Mouse (Mus musculus): ENCODE data around the gene Rpn2.

The Rpn2 gene

DNA sequence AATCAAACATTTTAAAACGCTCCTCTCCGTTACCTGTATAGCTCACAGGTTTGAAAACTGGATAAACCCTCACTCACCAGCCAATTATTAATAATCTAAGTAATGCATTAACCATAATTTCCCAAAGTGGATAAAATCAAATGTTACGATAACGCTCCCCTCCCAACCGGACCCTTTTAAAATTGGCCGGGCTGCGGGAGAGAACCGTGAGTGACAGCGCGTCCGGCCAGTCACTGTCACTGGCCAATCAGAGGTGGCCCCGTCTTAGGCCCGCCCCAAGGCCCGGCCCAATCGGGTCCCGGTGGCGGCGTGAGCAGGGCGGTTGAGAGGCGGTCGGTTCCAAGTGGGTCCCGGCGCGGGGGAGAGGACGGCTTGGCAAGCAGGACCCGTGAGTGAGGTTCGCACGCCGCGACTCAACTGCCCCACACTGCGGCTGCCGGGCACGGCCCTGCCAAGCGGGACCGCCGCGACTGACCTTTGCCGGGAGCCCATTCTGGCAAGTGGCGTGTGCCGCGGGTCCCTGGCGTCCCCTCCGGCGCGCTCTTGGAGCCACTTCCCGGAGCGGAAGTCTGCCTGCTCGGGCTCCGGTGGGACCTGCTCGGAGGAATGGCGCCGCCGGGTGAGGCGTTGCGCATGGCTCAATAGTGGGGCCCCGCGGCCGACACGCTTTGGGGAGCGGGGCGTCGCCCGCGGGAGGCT lies at the start of gene Rpn2:
Gene Rpn2 (plus strand): TSS at position 301 of the 699 bp plus-strand sequence.
- peak; percentile 95 for DNase-seq

DNA sequence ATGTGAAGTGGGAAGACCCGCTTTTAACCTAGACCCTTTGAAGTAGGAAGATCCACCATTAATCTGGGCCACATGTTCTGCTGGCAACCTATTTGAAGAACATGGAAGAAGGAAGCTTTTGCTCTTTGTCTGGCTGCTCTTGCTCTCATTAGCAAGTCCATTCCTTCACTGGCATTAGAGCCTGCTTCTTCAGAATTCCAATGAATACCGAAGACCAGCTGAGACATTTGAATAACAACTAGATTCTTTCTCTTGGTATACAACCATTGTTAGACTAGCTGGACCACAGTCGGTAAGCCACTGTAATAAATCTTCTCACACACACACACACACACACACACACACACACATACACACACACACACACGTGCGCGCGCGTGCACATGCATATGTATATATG lies 42.9 kb upstream of the Rpn2 start:
- no peak for DNase-seq

DNA sequence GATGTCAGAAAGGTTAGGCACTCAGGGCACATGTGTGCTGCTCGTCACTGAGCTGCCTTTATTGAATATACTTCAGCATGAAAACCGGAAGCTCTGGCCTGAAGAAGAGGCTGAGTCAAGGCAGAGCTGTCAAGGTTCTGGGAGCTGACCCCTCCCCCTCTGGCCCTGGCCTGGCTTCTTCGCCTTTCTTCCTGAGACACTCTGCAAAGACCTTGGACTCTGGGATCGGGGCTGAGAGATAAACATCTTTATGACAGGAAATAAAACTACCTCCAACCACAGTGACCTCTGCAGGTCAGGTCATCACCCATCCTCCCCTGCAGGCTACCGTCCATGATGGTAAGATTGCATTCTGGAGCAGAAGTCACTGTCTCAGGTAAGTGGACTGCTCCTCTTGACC lies 33.8 kb upstream of the Rpn2 start:
- no peak for DNase-seq

DNA sequence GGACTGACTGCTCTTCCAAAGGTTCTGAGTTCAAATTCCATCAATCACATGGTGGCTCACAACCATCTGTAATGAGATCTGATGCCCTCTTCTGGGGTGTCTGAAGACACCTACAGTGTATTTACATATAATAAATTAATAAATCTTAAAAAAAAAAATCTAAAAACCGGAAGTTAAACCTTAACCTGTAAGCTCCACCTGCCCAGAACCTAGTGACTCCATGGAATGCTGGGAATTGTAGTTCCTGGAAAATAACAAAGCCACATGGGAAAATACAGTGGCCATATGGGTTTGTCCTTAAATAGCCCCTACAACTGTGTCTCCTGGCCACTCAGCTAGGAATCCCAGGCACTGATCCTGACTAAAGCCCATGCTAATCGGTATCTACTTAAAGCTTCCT lies 33.2 kb upstream of the Rpn2 start:
- no peak for DNase-seq

DNA sequence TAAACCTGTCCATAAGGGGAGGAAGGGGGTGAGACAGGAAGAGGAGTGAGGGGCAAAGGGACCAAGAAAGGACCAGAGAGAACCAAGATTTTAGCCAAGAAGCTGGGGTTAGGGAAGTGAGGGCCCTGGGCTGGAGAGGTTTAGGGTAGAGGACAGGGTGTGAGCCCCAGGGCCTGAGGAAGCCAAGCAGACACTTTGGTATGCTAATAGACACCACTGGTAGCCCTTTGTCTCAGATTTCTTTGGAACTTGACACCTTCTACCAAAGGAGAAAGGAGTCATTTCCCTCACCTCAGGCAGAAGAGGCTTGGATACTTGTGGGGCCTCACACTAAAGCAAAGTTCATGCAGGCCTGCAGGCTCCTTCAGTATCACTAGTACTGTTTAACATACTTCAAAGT lies 30.7 kb upstream of the Rpn2 start:
- no peak for DNase-seq

DNA sequence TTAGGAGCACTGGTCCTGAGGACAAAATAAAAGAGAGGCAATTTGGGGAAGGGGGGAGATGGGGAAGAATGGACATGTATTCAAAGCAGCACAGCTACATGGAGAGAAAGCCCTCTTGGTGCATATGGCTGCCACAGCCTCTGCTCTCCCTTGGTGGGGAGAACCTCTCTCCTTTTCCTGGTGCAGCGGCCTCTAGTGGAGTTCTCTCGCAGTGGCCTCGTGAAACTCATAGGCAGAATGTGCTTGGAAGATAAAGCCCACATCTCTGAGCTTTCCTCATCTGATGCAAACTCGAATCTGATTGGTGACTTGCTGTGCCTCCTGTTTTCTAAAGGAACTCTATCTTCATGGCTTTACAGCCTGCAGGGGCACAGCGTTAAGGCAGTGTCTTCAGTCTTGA lies 19.1 kb upstream of the Rpn2 start:
- DNase-seq = peak; percentile 19 to 61

DNA sequence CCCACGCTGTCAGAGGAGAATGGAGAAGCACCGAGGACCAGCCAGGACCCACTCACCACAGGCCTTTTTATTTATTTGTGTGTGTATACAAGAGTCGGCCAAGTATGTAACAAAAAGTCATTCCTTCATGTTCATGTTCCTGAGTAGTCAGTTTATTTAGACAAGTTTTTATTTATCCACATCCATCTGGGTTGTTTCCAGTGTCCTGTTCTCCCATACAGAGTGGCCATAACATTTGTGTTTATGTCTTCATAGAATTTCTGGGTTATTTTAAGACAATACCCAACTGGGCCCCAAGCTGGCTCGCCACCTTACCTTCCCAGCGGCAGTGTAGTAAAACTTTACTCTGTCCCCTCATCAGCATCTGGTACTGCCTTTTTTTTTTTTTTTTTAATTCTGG lies 16.9 kb upstream of the Rpn2 start:
- no peak for DNase-seq

DNA sequence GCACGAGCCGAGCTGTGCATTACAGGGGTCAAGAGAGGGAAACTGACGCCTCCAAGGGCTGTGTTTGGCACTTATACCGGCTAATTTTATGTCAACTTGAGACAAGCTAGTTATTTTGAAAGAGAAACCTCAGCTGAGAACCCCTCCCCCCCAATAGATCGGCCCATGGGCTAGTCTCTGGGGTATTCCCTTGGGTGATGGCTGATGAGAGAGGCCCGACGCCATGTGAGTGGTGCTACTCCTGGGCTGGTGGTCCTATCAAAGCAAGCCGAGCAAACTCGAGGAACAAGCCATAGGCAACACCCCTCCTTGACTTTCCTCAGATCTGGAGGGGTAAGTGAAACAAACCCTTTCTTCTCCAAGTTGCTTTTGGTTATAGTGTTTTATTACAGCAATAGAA lies 16.3 kb upstream of the Rpn2 start:
- DNase-seq = no peak

DNA sequence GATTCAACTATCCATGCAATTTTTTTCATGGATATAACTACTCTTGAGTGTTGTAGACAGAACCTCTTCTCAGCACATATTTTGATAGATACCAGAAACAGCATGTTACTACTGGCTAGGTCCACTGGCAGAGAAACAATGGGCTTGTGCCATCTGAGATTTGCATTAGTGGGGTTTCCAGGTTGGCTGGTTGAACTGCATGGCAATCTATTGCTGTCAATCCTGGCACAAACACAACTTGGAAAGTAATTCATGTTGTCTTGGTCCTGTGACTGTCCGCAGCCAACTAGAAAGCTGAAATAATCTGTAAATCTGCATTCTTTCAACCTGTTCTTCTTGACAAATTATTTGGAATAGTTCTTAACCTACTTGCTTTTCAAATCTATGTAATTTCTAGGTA lies 15.7 kb upstream of the Rpn2 start:
- no peak for DNase-seq

DNA sequence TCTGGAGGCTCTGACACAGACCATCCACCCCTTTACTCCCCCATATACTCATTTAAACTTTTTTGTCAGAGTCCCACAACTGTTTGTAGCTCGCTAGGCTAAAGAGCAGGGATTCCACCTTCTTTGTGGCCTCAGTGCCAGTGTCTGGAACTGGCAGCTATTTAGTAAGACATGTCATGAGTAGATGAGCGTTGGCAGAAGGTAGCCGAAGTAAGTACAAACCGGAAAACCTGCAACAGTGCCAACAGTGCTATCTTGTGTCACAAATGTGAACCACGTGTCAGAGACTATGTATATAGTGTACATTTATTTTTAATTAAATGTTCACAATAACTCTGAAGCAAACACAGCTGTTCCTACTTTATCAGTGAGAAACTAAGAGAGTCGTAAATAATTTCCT lies 15.0 kb upstream of the Rpn2 start:
- DNase-seq = no peak

DNA sequence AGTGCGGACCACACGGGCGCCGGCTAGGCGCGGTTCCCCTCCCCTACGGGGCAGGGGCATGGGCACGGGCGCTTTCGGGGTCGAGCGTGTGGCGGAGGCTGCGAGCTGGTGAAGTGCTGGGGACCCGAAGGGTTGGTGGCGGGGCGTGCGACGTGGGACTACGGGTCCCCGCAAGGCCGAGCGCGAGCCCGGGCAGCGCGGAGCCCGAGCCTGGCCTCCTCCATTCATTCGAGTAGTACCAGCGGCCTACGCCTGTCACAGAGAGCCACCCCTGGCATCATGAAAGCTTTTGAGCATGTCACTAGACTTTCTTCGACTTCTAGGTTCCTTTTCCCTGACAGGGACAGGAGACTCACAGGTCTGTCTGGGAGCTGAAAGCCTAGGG lies 591 bp downstream of the Rpn2 start, which contains the start of gene Mroh8:
Gene Mroh8 (minus strand): TSS at position 134 of the 385 bp plus-strand sequence.
- peak in 1 of 2 experiments; percentile 19 for DNase-seq

DNA sequence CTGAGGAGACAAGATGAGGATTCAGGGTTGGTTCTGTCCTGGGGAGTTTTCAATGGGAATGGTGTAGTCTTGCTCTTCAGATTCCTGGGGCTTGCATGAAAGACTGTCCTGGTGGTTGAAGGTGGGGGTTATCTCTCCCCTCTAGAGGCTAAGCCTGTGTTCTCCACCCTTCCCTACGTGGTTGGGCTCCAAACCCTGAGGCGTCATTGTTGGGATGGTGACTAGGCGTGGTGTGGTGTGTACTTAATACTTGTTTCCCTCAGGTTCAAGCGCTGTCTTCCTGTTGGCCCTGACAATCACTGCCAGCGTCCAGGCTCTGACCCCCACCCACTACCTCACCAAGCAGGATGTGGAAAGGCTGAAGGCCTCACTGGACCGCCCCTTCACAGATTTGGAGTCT lies 4.5 kb downstream of the Rpn2 start:
- DNase-seq = no peak

DNA sequence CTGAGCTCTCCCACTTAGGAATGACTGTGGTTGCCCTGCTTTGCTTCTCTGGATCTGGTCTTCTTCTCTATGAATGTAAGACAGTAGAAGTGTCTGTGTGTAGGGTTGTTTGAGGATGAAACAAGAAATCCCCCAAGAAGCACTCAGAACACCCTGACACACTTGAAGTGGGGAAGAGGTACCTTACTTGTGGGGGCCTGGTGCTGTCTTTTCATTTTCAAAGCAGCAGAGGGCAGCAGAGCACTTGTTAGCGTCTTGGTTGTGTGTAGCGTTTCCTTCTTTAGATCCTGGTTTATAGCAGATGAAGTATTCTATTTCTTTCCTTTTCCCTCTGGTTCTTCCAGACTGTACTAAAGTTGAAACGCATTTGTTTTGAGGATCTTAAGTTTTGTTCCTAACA lies 8.7 kb downstream of the Rpn2 start:
- peak; percentile 26 to 38 for DNase-seq

DNA sequence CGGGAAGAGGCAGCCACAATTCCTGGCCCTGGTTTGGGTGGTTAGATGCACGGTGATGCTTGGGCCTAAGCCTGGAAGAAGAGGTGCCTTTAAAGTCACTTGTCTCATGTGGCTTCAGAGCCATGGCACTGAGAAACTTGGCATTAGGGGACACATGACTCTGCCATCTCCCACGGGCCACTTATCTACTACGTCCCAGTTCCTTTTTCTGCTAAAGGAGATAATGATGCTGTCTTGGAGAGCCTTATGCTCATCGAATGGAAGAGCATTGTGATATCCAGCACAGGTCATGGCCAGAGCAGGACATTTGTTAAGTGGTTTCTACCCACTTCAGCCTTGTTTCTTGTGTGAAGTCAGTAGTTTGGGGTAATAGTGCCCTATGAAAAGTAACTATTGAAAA lies 10.2 kb downstream of the Rpn2 start:
- no peak for DNase-seq

DNA sequence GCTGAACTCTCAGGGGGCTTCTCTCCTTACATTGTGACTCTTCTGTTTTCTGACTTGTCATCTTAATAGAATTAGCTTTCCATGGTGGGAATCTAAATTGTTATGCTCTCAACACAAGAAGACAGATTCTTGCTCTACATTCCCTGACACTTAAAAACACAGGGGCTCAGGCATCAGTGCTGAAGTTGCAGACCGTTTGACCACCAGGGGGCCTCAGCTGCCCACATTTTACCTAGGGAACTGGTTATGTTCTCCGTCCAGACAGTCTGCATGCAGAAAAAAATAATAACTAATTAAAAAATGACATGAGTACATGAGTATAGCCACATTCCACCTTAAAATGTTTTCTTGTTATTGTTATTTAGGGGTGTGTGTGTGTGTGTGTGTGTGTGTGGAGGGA lies 13.3 kb downstream of the Rpn2 start:
- peak; percentile 41 to 70 for DNase-seq

DNA sequence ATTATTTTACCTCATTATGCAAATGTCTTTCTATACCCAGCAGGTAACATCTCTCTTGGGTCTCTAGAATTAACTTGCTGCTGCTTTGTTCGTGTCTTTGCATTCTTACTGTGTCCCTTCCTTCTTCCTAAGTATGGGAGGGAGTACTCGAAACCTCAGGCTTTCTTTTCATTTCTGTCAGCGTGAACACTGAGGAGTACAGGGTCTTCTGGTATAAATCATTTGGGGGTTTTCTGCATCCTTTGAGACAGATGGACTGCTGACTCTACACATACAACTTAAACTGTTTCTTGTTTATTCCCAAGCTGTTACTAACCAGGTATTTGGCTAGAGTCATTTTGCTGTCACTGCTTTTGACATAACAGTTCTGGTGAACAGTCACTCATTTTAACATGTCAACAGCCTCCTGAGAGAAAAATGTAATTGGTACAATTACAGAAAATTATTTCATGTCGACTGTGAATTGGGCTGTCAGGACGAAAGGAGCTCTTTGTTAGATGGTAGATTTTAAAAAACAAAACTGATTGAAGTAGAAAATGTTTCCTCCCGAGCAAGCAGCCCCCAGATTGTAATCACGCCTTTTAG lies 17.4 kb downstream of the Rpn2 start:
- DNase-seq = no peak

DNA sequence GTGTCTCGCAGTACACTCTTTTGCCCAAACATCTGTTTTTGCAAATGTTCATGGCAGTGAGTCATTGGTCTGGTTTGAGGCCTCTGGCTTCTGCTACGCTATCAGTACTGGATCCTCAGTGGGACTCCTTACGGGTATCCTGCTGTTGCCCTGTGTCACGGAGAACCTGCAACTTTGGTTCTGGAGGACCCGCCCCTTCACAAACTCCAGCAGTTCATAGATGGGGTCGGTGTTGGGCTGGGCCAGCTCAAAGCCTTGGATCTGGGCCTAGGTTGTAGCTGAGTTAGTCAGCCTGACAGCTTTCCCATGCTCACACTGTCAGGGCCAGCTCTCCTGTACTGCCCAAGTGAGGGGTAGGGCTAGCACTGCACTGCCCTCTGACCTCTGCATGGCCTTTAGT lies 21.2 kb downstream of the Rpn2 start:
- no peak for DNase-seq

DNA sequence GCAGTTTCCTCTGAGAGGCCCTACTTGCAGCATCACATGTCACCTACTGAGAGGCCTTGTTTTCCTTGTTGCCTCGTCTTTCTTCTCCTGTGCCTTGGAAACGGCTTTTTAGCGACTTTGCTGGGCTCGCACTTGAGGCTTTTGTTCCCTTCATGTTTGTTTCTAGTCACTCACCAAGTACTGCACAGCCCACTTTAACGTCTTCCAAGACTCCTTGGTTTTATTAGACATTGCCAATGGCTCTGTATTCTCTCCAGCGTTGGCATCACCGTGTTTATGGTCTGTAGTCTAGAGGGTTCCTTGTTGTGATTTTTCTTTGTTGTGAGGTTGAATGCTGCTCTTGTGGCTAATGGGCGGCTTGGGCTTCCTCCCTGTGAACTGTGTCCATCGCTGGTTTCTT lies 24.3 kb downstream of the Rpn2 start:
- DNase-seq = no peak

DNA sequence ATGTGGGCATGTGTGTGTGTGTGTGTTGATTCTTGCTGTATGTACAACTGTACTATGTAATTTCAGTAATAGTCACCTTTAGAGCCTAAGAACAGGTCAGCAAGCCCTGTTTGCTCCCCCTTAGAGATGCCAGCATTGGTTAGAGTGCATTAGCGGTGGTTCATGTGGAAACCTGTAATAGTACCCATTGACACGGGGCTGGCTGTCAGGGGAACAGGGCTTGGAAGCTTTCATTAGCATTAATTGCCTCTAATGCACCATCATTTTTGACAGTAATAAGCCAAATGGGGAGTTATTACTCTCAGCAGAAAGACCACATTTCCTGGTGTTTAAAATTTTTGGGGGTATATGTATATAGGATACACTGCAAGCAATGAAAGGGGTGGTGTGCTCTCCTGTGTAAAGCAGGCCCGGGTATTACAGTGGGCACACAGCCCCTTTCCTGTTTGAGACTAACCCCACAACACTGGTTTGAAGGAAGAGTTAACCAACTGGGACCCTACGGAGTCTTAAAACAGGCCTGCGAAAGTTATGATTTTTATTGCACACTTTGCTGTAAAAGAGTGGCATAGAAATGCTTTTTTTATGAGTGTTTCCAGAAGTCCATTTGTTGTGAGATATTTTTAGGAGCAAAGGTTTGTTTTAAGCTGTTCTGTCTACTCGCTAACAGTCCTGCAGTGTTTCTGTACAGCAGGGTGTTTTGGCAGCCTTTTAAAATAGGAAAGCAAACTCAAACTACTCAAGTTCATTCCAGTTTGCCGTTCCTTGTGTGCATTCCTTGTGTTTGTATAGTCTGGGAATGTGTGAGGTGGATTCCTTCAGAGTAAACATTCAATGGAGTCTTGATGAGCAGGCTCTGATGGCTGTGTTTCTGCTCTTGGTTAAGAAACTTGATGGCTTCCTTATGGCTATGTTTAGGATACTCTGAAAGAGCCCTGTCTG lies 27.5 kb downstream of the Rpn2 start:
- DNase-seq = no peak

DNA sequence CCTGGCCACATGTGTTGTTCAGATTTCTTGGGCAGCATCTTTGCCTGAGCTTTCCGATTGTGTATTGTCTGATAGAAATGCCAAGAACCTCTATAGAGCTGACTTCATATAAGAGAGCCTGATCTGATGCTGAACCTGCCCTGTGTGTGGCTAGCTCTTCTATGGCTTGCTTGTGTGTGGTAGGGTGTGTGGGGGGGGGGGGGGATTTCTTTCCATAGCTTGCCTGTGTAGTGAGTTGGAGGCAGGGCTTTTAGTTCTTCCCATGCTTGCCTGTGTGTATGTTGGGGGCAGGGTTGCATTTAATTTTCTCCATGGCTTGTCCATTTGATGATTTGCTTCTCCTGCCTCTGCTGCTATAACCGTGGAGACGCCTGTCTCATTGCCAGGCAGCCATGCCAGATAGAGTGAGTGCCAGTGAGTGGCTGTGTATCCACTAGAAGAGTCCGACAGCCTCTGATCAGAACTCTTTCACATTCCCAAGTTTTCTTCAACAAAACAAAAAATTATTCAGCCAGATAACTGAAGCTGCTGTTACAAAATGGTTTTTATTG lies 29.0 kb downstream of the Rpn2 start:
- DNase-seq = no peak

DNA sequence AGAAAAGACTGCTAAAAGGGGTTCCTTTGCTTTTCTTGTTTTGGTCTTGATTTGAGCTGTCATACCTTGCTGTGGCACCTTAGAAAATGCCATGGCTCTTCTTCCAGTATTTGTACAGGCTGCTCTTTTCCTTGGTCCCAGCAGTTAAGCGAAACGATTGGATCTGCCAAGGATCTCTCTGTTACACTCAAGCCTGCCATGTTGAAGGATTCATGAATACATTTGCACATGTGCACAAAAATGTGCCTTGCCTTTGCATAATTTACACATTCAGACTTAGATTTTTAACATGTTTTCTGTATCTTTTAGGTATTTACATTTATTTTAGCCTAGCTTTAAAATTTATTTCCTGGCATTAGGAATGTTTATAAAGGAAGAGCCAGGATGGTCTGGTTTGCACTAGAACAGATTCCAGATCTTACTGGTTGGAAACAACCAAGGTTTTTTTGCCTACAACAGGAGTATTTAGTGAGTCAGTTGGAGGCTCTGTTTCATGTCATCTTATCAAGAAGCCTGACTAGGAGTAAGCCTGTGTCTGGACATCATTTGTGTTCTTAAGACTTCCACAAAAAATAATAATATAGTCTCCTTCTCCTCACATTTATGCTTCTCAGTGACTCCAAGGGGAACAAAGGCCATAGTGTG lies 29.6 kb downstream of the Rpn2 start:
- no peak for DNase-seq

DNA sequence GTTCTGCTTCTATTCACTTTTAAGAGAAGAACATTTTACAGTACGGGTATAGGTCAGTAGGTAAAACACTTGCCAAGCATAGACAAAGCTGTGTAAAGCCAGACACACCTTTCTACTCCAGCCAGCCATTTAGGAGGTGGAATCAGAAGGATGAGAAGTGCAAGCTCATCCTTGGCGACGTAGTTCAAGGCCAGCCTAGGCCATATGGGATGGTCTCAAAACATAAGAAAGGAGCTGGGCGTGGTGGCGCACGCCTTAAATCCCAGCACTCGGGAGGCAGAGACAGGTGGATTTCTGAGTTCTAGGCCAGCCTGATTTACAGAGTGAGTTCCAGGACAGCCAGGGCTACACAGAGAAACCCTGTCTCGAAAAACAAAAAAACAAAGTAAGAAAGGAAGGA lies 30.8 kb downstream of the Rpn2 start:
- DNase-seq = no peak

All from kidney, adult 8-10 months (tissue).